Mouse (Mus musculus): ENCODE data around the gene Serpina3j. TPM values are rescaled to one million over a fixed set of nuclear protein-coding genes. Genes with fewer than 3 reads are reported as not detected.
"Not testable (repeated sequence)": the region's sequence is repeated elsewhere in the genome, so short reads cannot be mapped to it uniquely, and the experiment has no call there.

Serpina3j gene
- polyA plus RNA-seq, 1 experiment from 2014 or later = not detected

- no peak overlapping the region for H3K9ac ChIP-seq (replicated peaks; ENCODE audit: low read depth, low read length)
- H3K27me3 ChIP-seq (ENCODE audit: control insufficient read depth, insufficient read depth, low read length) = no peaks in the 10 kb centered on the region
- no peaks in the 10 kb centered on the region for H3K9me3 ChIP-seq (ENCODE audit: control insufficient read depth, low read depth, low read length)
- no peak overlapping the region for H3K27ac ChIP-seq (ENCODE audit: low read length)
- WGBS = 69% methylated on average over 4 of the region's 4 CpGs
- H3K36me3 ChIP-seq (ENCODE audit: control insufficient read depth, insufficient read depth, low read length) = no peaks in the 10 kb centered on the region
- no peak overlapping the region for H3K4me2 ChIP-seq (replicated peaks; ENCODE audit: low read depth, low read length)
- H3K4me1 ChIP-seq (ENCODE audit: control insufficient read depth, insufficient read depth, low read length) = no peaks in the 10 kb centered on the region
- no peak for ATAC-seq (ENCODE audit: insufficient number of reproducible peaks, insufficient read depth, low FRiP score, low read depth)
- H3K4me3 ChIP-seq (ENCODE audit: low read depth, low read length) = no peak overlapping the region
Observed at GRCm38 (mm10) chr12:104305991-104306390, 8.4 kb upstream of the Serpina3j start.

- Histone ChIP-seq H3K4me2 (replicated peaks; ENCODE audit: low read depth, low read length) (no peak overlapping the region), H3K4me1 (ENCODE audit: control insufficient read depth, insufficient read depth, low read length) (no peaks in the 10 kb centered on the region), H3K9me3 (ENCODE audit: control insufficient read depth, low read depth, low read length) (no peaks in the 10 kb centered on the region), H3K36me3 (ENCODE audit: control insufficient read depth, insufficient read depth, low read length) (no peaks in the 10 kb centered on the region), H3K4me3 (ENCODE audit: low read depth, low read length) (no peak overlapping the region), H3K27ac (ENCODE audit: low read length) (no peak overlapping the region), H3K9ac (replicated peaks; ENCODE audit: low read depth, low read length) (no peak overlapping the region), H3K27me3 (ENCODE audit: control insufficient read depth, insufficient read depth, low read length) (no peaks in the 10 kb centered on the region)
- 50% methylated on average over 1 of the region's 1 CpGs for WGBS
- ATAC-seq (ENCODE audit: insufficient number of reproducible peaks, insufficient read depth, low FRiP score, low read depth) = no peak
Observed at GRCm38 (mm10) chr12:104322454-104322853, 8.1 kb downstream of the Serpina3j start.

- H3K4me2 ChIP-seq (replicated peaks; ENCODE audit: low read depth, low read length) = no peak overlapping the region
- no peaks in the 10 kb centered on the region for H3K9me3 ChIP-seq (ENCODE audit: control insufficient read depth, low read depth, low read length)
- WGBS = 36% methylated on average over 1 of the region's 1 CpGs
- no peak overlapping the region for H3K4me3 ChIP-seq (ENCODE audit: low read depth, low read length)
- H3K36me3 ChIP-seq (ENCODE audit: control insufficient read depth, insufficient read depth, low read length) = no peaks in the 10 kb centered on the region
- H3K27me3 ChIP-seq (ENCODE audit: control insufficient read depth, insufficient read depth, low read length) = no peaks in the 10 kb centered on the region
- no peak for ATAC-seq (ENCODE audit: insufficient number of reproducible peaks, insufficient read depth, low FRiP score, low read depth)
- H3K27ac ChIP-seq (ENCODE audit: low read length) = no peak overlapping the region
- H3K4me1 ChIP-seq (ENCODE audit: control insufficient read depth, insufficient read depth, low read length) = no peaks in the 10 kb centered on the region
- H3K9ac ChIP-seq (replicated peaks; ENCODE audit: low read depth, low read length) = no peak overlapping the region
Observed at GRCm38 (mm10) chr12:104331701-104332100, 17.3 kb downstream of the Serpina3j start.

- not testable (repeated sequence) for H3K27me3 ChIP-seq (ENCODE audit: control insufficient read depth, insufficient read depth, low read length); H3K4me1 ChIP-seq (ENCODE audit: control insufficient read depth, insufficient read depth, low read length); H3K4me3 ChIP-seq (ENCODE audit: low read depth, low read length); H3K9me3 ChIP-seq (ENCODE audit: control insufficient read depth, low read depth, low read length); ATAC-seq (ENCODE audit: insufficient number of reproducible peaks, insufficient read depth, low FRiP score, low read depth); H3K4me2 ChIP-seq (replicated peaks; ENCODE audit: low read depth, low read length); H3K27ac ChIP-seq (ENCODE audit: low read length); H3K9ac ChIP-seq (replicated peaks; ENCODE audit: low read depth, low read length); H3K36me3 ChIP-seq (ENCODE audit: control insufficient read depth, insufficient read depth, low read length)
Observed at GRCm38 (mm10) chr12:104336873-104337272, 22.5 kb downstream of the Serpina3j start.

GRCm38 (mm10) chr12:104338226-104338625 is 23.9 kb downstream of the Serpina3j start, which contains the start of the genes Serpina3k and Serpina3m:
Gene Serpina3k, plus strand, starts transcription at chr12:104338486.
Gene Serpina3m, plus strand, starts transcription at chr12:104338486.
- not testable (repeated sequence) for H3K9me3 ChIP-seq (ENCODE audit: control insufficient read depth, low read depth, low read length); ATAC-seq (ENCODE audit: insufficient number of reproducible peaks, insufficient read depth, low FRiP score, low read depth); H3K36me3 ChIP-seq (ENCODE audit: control insufficient read depth, insufficient read depth, low read length); H3K9ac ChIP-seq (replicated peaks; ENCODE audit: low read depth, low read length); H3K4me3 ChIP-seq (ENCODE audit: low read depth, low read length); H3K4me1 ChIP-seq (ENCODE audit: control insufficient read depth, insufficient read depth, low read length); H3K27ac ChIP-seq (ENCODE audit: low read length); H3K27me3 ChIP-seq (ENCODE audit: control insufficient read depth, insufficient read depth, low read length); H3K4me2 ChIP-seq (replicated peaks; ENCODE audit: low read depth, low read length)
- WGBS = 77% methylated on average over 3 of the region's 3 CpGs

GRCm38 (mm10) chr12:104338705-104339104 is 24.4 kb downstream of the Serpina3j start:
- no peak overlapping the region for H3K4me2 ChIP-seq (replicated peaks; ENCODE audit: low read depth, low read length)
- no peaks in the 10 kb centered on the region for H3K4me1 ChIP-seq (ENCODE audit: control insufficient read depth, insufficient read depth, low read length)
- H3K9me3 ChIP-seq (ENCODE audit: control insufficient read depth, low read depth, low read length) = no peaks in the 10 kb centered on the region
- H3K4me3 ChIP-seq (ENCODE audit: low read depth, low read length) = no peak overlapping the region
- 83% methylated on average over 3 of the region's 3 CpGs for WGBS
- H3K36me3 ChIP-seq (ENCODE audit: control insufficient read depth, insufficient read depth, low read length) = no peaks in the 10 kb centered on the region
- no peak overlapping the region for H3K27ac ChIP-seq (ENCODE audit: low read length)
- ATAC-seq (ENCODE audit: insufficient number of reproducible peaks, insufficient read depth, low FRiP score, low read depth) = no peak
- no peak overlapping the region for H3K9ac ChIP-seq (replicated peaks; ENCODE audit: low read depth, low read length)
- no peaks in the 10 kb centered on the region for H3K27me3 ChIP-seq (ENCODE audit: control insufficient read depth, insufficient read depth, low read length)

GRCm38 (mm10) chr12:104342489-104342888 is 28.1 kb downstream of the Serpina3j start:
- H3K4me1 ChIP-seq (ENCODE audit: control insufficient read depth, insufficient read depth, low read length); H3K4me2 ChIP-seq (replicated peaks; ENCODE audit: low read depth, low read length); H3K36me3 ChIP-seq (ENCODE audit: control insufficient read depth, insufficient read depth, low read length); H3K9ac ChIP-seq (replicated peaks; ENCODE audit: low read depth, low read length); H3K9me3 ChIP-seq (ENCODE audit: control insufficient read depth, low read depth, low read length); H3K27me3 ChIP-seq (ENCODE audit: control insufficient read depth, insufficient read depth, low read length); H3K27ac ChIP-seq (ENCODE audit: low read length); H3K4me3 ChIP-seq (ENCODE audit: low read depth, low read length); ATAC-seq (ENCODE audit: insufficient number of reproducible peaks, insufficient read depth, low FRiP score, low read depth): not testable (repeated sequence)

- no peaks in the 10 kb centered on the region for H3K27me3 ChIP-seq (ENCODE audit: control insufficient read depth, insufficient read depth, low read length)
- H3K27ac ChIP-seq (ENCODE audit: low read length) = no peak overlapping the region
- 79% methylated on average over 2 of the region's 2 CpGs for WGBS
- no peak overlapping the region for H3K9ac ChIP-seq (replicated peaks; ENCODE audit: low read depth, low read length)
- H3K36me3 ChIP-seq (ENCODE audit: control insufficient read depth, insufficient read depth, low read length) = no peaks in the 10 kb centered on the region
- H3K4me2 ChIP-seq (replicated peaks; ENCODE audit: low read depth, low read length) = no peak overlapping the region
- no peaks in the 10 kb centered on the region for H3K4me1 ChIP-seq (ENCODE audit: control insufficient read depth, insufficient read depth, low read length)
- no peak for ATAC-seq (ENCODE audit: insufficient number of reproducible peaks, insufficient read depth, low FRiP score, low read depth)
- H3K9me3 ChIP-seq (ENCODE audit: control insufficient read depth, low read depth, low read length) = no peaks in the 10 kb centered on the region
- no peak overlapping the region for H3K4me3 ChIP-seq (ENCODE audit: low read depth, low read length)
Observed at GRCm38 (mm10) chr12:104345181-104345580, 30.8 kb downstream of the Serpina3j start.

- Histone ChIP-seq H3K36me3 (ENCODE audit: control insufficient read depth, insufficient read depth, low read length) (no peaks in the 10 kb centered on the region), H3K9me3 (ENCODE audit: control insufficient read depth, low read depth, low read length) (no peaks in the 10 kb centered on the region), H3K27ac (ENCODE audit: low read length) (no peak overlapping the region), H3K4me1 (ENCODE audit: control insufficient read depth, insufficient read depth, low read length) (no peaks in the 10 kb centered on the region), H3K27me3 (ENCODE audit: control insufficient read depth, insufficient read depth, low read length) (no peaks in the 10 kb centered on the region), H3K9ac (replicated peaks; ENCODE audit: low read depth, low read length) (no peak overlapping the region), H3K4me3 (ENCODE audit: low read depth, low read length) (no peak overlapping the region), H3K4me2 (replicated peaks; ENCODE audit: low read depth, low read length) (no peak overlapping the region)
- no peak for ATAC-seq (ENCODE audit: insufficient number of reproducible peaks, insufficient read depth, low FRiP score, low read depth)
Observed at GRCm38 (mm10) chr12:104345707-104346106, 31.4 kb downstream of the Serpina3j start.

All from stomach, embryonic 14.5 days (tissue).